Mouse (Mus musculus): ENCODE data around the gene Gbf1. TPM values are rescaled to one million over a fixed set of nuclear protein-coding genes. Genes with fewer than 3 reads are reported as not detected.
A peak's percentile ranks its signal among the peaks of the same experiment; 100 is the strongest.

The Gbf1 gene
- polyA plus RNA-seq, 1 experiment from 2014 or later = 60.4 TPM

- Histone ChIP-seq H3K9me3 (ENCODE audit: control insufficient read depth, low read length) (no peaks in the 10 kb centered on the region), H3K36me3 (ENCODE audit: control insufficient read depth, insufficient read depth, low read length) (no peaks in the 10 kb centered on the region), H3K4me2 (ENCODE audit: low read depth, low read length) (no peak overlapping the region), H3K9ac (ENCODE audit: low read depth, low read length) (no peak overlapping the region), H3K4me1 (ENCODE audit: control insufficient read depth, insufficient read depth, low read length) (peaks cover 16% of the 10 kb centered on the region; the same call in 1 of the 2 replicates), H3K27ac (replicated peaks; ENCODE audit: low read depth, low read length) (no peak overlapping the region), H3K27me3 (replicated peaks; ENCODE audit: control insufficient read depth, insufficient read depth, low read length) (peaks cover 98% of the 10 kb centered on the region), H3K4me3 (ENCODE audit: low read depth, low read length) (no peak overlapping the region)
- no peak for ATAC-seq (ENCODE audit: low read depth)
- 48% methylated on average over 11 of the region's 11 CpGs for WGBS
- DNase-seq (ENCODE audit: low spot score) = no peak
Measured at GRCm38 (mm10) chr19:46322144-46322995, 170.1 kb downstream of the Gbf1 start.

GRCm38 (mm10) chr19:46322996-46323572, 170.8 kb downstream of the Gbf1 start:
- Histone ChIP-seq H3K4me3 (ENCODE audit: low read depth, low read length) (no peak overlapping the region), H3K9me3 (ENCODE audit: control insufficient read depth, low read length) (no peaks in the 10 kb centered on the region), H3K4me1 (ENCODE audit: control insufficient read depth, insufficient read depth, low read length) (peaks cover 14% of the 10 kb centered on the region; the same call in 1 of the 2 replicates), H3K27ac (replicated peaks; ENCODE audit: low read depth, low read length) (no peak overlapping the region), H3K4me2 (ENCODE audit: low read depth, low read length) (no peak overlapping the region), H3K9ac (ENCODE audit: low read depth, low read length) (no peak overlapping the region), H3K27me3 (replicated peaks; ENCODE audit: control insufficient read depth, insufficient read depth, low read length) (peaks cover 91% of the 10 kb centered on the region), H3K36me3 (ENCODE audit: control insufficient read depth, insufficient read depth, low read length) (no peaks in the 10 kb centered on the region)
- DNase-seq (ENCODE audit: low spot score) (no peak), ATAC-seq (ENCODE audit: low read depth) (no peak)
- WGBS = 67% methylated on average over 12 of the region's 13 CpGs

- no peak for ATAC-seq (ENCODE audit: low read depth)
Measured at GRCm38 (mm10) chr19:46323716-46324115, 171.4 kb downstream of the Gbf1 start.

GRCm38 (mm10) chr19:46324366-46324765, 172.1 kb downstream of the Gbf1 start:
- no peak for ATAC-seq (ENCODE audit: low read depth)
- H3K9ac ChIP-seq (ENCODE audit: low read depth, low read length) = no peak overlapping the region

More at GRCm38 (mm10) chr19:46323716-46324115, 171.4 kb downstream of the Gbf1 start:
- no peak overlapping the region for H3K27ac ChIP-seq (replicated peaks; ENCODE audit: low read depth, low read length)
- no peak overlapping the region for H3K9ac ChIP-seq (ENCODE audit: low read depth, low read length)
- no peak overlapping the region for H3K4me3 ChIP-seq (ENCODE audit: low read depth, low read length)
- H3K36me3 ChIP-seq (ENCODE audit: control insufficient read depth, insufficient read depth, low read length) = no peaks in the 10 kb centered on the region
- no peaks in the 10 kb centered on the region for H3K9me3 ChIP-seq (ENCODE audit: control insufficient read depth, low read length)
- H3K27me3 ChIP-seq (replicated peaks; ENCODE audit: control insufficient read depth, insufficient read depth, low read length) = peaks cover 85% of the 10 kb centered on the region
- H3K4me1 ChIP-seq (ENCODE audit: control insufficient read depth, insufficient read depth, low read length) = peaks cover 12% of the 10 kb centered on the region; the same call in 1 of the 2 replicates
- no peak overlapping the region for H3K4me2 ChIP-seq (ENCODE audit: low read depth, low read length)
- no peak for DNase-seq (ENCODE audit: low spot score)
- 65% methylated on average over 5 of the region's 5 CpGs for WGBS

GRCm38 (mm10) chr19:46324918-46325317, 172.6 kb downstream of the Gbf1 start:
- H3K9me3 ChIP-seq (ENCODE audit: control insufficient read depth, low read length) = no peaks in the 10 kb centered on the region
- H3K4me1 ChIP-seq (ENCODE audit: control insufficient read depth, insufficient read depth, low read length) = peaks cover 14% of the 10 kb centered on the region
- no peak overlapping the region for H3K4me3 ChIP-seq (ENCODE audit: low read depth, low read length)
- no peak for ATAC-seq (ENCODE audit: low read depth)
- no peaks in the 10 kb centered on the region for H3K36me3 ChIP-seq (ENCODE audit: control insufficient read depth, insufficient read depth, low read length)
- H3K9ac ChIP-seq (ENCODE audit: low read depth, low read length) = no peak overlapping the region
- no peak overlapping the region for H3K27ac ChIP-seq (replicated peaks; ENCODE audit: low read depth, low read length)
- H3K4me2 ChIP-seq (ENCODE audit: low read depth, low read length) = no peak overlapping the region
- WGBS = 65% methylated on average over 5 of the region's 5 CpGs
- H3K27me3 ChIP-seq (replicated peaks; ENCODE audit: control insufficient read depth, insufficient read depth, low read length) = peaks cover 74% of the 10 kb centered on the region
- no peak for DNase-seq (ENCODE audit: low spot score)

More at GRCm38 (mm10) chr19:46324366-46324765, 172.1 kb downstream of the Gbf1 start:
- WGBS = 53% methylated on average over 11 of the region's 11 CpGs
- no peaks in the 10 kb centered on the region for H3K36me3 ChIP-seq (ENCODE audit: control insufficient read depth, insufficient read depth, low read length)
- no peak overlapping the region for H3K27ac ChIP-seq (replicated peaks; ENCODE audit: low read depth, low read length)
- DNase-seq (ENCODE audit: low spot score) = no peak
- H3K4me1 ChIP-seq (ENCODE audit: control insufficient read depth, insufficient read depth, low read length) = peaks cover 13% of the 10 kb centered on the region
- no peak overlapping the region for H3K4me2 ChIP-seq (ENCODE audit: low read depth, low read length)
- no peaks in the 10 kb centered on the region for H3K9me3 ChIP-seq (ENCODE audit: control insufficient read depth, low read length)
- peaks cover 79% of the 10 kb centered on the region for H3K27me3 ChIP-seq (replicated peaks; ENCODE audit: control insufficient read depth, insufficient read depth, low read length)
- no peak overlapping the region for H3K4me3 ChIP-seq (ENCODE audit: low read depth, low read length)

- Histone ChIP-seq H3K36me3 (ENCODE audit: control insufficient read depth, insufficient read depth, low read length) (peaks cover 10% of the 10 kb centered on the region; the same call in 1 of the 2 replicates), H3K4me1 (ENCODE audit: control insufficient read depth, insufficient read depth, low read length) (peaks cover 14% of the 10 kb centered on the region), H3K27me3 (replicated peaks; ENCODE audit: control insufficient read depth, insufficient read depth, low read length) (peaks cover 61% of the 10 kb centered on the region), H3K9me3 (ENCODE audit: control insufficient read depth, low read length) (no peaks in the 10 kb centered on the region), H3K4me3 (ENCODE audit: low read depth, low read length) (peak overlapping the region; percentile 70), H3K27ac (replicated peaks; ENCODE audit: low read depth, low read length) (no peak overlapping the region), H3K4me2 (ENCODE audit: low read depth, low read length) (peak overlapping the region; percentile 99), H3K9ac (ENCODE audit: low read depth, low read length) (0 out of 2 replicates have a peak overlapping the region, but pooled peaks have one; percentile 14)
- WGBS = 6% methylated on average over 25 of the region's 29 CpGs
- ATAC-seq (ENCODE audit: low read depth) = no peak
- DNase-seq (ENCODE audit: low spot score) = no peak
Measured at GRCm38 (mm10) chr19:46326019-46326755, 173.9 kb downstream of the Gbf1 start.

- ATAC-seq (ENCODE audit: low read depth) (no peak), DNase-seq (ENCODE audit: low spot score) (no peak)
- peaks cover 16% of the 10 kb centered on the region; the same call in 1 of the 2 replicates for H3K36me3 ChIP-seq (ENCODE audit: control insufficient read depth, insufficient read depth, low read length)
- under 1% methylated on average over 34 of the region's 35 CpGs for WGBS
- peaks cover 54% of the 10 kb centered on the region for H3K27me3 ChIP-seq (replicated peaks; ENCODE audit: control insufficient read depth, insufficient read depth, low read length)
- H3K4me1 ChIP-seq (ENCODE audit: control insufficient read depth, insufficient read depth, low read length) = peaks cover 14% of the 10 kb centered on the region
- H3K27ac ChIP-seq (replicated peaks; ENCODE audit: low read depth, low read length) = peak within 1 kb of the TSS; percentile 83
- H3K4me2 ChIP-seq (ENCODE audit: low read depth, low read length) = peak within 1 kb of the TSS; percentile 99
- peak within 1 kb of the TSS; percentile 67 for H3K9ac ChIP-seq (ENCODE audit: low read depth, low read length)
- peak within 1 kb of the TSS; percentile 70 for H3K4me3 ChIP-seq (ENCODE audit: low read depth, low read length)
- no peaks in the 10 kb centered on the region for H3K9me3 ChIP-seq (ENCODE audit: control insufficient read depth, low read length)
Measured at GRCm38 (mm10) chr19:46326756-46327305, 174.5 kb downstream of the Gbf1 start, which contains the start of gene Psd. Psd (minus strand) TSS chr19:46327156.

GRCm38 (mm10) chr19:46327531-46328064, 175.3 kb downstream of the Gbf1 start:
- 35% methylated on average over 14 of the region's 14 CpGs for WGBS
- peak overlapping the region; percentile 83; the same call in 1 of the 2 replicates for H3K27ac ChIP-seq (replicated peaks; ENCODE audit: low read depth, low read length)
- peak overlapping the region; percentile 70 for H3K4me3 ChIP-seq (ENCODE audit: low read depth, low read length)
- peaks cover 47% of the 10 kb centered on the region for H3K27me3 ChIP-seq (replicated peaks; ENCODE audit: control insufficient read depth, insufficient read depth, low read length)
- peak overlapping the region; percentile 99 for H3K4me2 ChIP-seq (ENCODE audit: low read depth, low read length)
- H3K9me3 ChIP-seq (ENCODE audit: control insufficient read depth, low read length) = no peaks in the 10 kb centered on the region
- ATAC-seq (ENCODE audit: low read depth) (no peak), DNase-seq (ENCODE audit: low spot score) (no peak)
- H3K36me3 ChIP-seq (ENCODE audit: control insufficient read depth, insufficient read depth, low read length) = peaks cover 24% of the 10 kb centered on the region
- H3K4me1 ChIP-seq (ENCODE audit: control insufficient read depth, insufficient read depth, low read length) = peaks cover 14% of the 10 kb centered on the region
- peak overlapping the region; percentile 67 for H3K9ac ChIP-seq (ENCODE audit: low read depth, low read length)
